Mouse (Mus musculus) bone marrow, adult 2 months (tissue): ENCODE data around the gene Ick. TPM values are rescaled to one million over a fixed set of nuclear protein-coding genes. Genes with fewer than 3 reads are reported as not detected.

Experiments used
- H3K27ac ChIP-seq: fragments of 200-500 bp; 2 replicates; pipeline ENCODE4 v1.5.1; 2012; ENCODE audit warnings: low read depth, mild to moderate bottlenecking, control low read depth, inconsistent platforms, low read length; ENCODE audit not compliant: control insufficient read depth, poor library complexity, insufficient read depth
- H3K4me1 ChIP-seq: fragments of 200-500 bp; 2 replicates; pipeline ENCODE4 v1.6.1; 2011; ENCODE audit warnings: low read length; ENCODE audit not compliant: control insufficient read depth, insufficient read depth
- H3K4me3 ChIP-seq: fragments of 200-500 bp; replicated peaks from 2 replicates; pipeline ENCODE3; 2011; ENCODE audit warnings: mild to moderate bottlenecking, low read depth, low read length, control low read depth; ENCODE audit not compliant: control insufficient read depth
- CTCF ChIP-seq: fragments of 200-500 bp; IDR thresholded peaks from 2 replicates; pipeline ENCODE4 v1.5.1; 2011; ENCODE audit warnings: low read length, control low read depth; ENCODE audit not compliant: control insufficient read depth, insufficient read depth
- POLR2A ChIP-seq: fragments of 200-500 bp; IDR thresholded peaks from 2 replicates; pipeline ENCODE4 v1.6.1; 2011; ENCODE audit warnings: low read depth, mild to moderate bottlenecking, control low read depth, low read length, borderline replicate concordance; ENCODE audit not compliant: control insufficient read depth
- WGBS: fragments of 180-500 bp; shearing (Covaris S2); methylation state at CpG from one replicate; pipeline ENCODE4 v1.1.7; 2018; 5-methylcytosine and 5-hydroxymethylcytosine counted together
- polyA plus RNA-seq: library from polyadenylated mRNA; stranded (reverse); fragments of >200 nt; gene quantifications from 2 replicates; pipeline ENCODE4 v1.2.4, GENCODE M21; 2011; ENCODE audit warnings: low replicate concordance; ENCODE audit not compliant: missing spikeins, insufficient read depth, insufficient read length

The Ick gene
- polyA plus RNA-seq, 1 experiment: 6.5 TPM

- no peak for TF ChIP-seq CTCF
- TF ChIP-seq POLR2A: no peak
- Histone ChIP-seq H3K4me3 (no peak overlapping the region), H3K27ac (no peak overlapping the region), H3K4me1 (no peaks in the 10 kb centered on the region; the same call in 1 of the 2 replicates)
- 90% methylated on average over 3 of the region's 3 CpGs for WGBS
Measured at GRCm38 (mm10) chr9:78090596-78090995, 18.4 kb upstream of the Ick start.

GRCm38 (mm10) chr9:78095686-78096085 lies 13.3 kb upstream of the Ick start:
- no peaks in the 10 kb centered on the region for H3K4me1 ChIP-seq
- no peak overlapping the region for H3K4me3 ChIP-seq
- no peak for TF ChIP-seq CTCF
- TF ChIP-seq POLR2A: no peak
- H3K27ac ChIP-seq: no peak overlapping the region
- 90% methylated on average over 12 of the region's 12 CpGs for WGBS

GRCm38 (mm10) chr9:78096376-78096775 lies 12.6 kb upstream of the Ick start:
- Histone ChIP-seq H3K27ac (no peak overlapping the region), H3K4me1 (peaks cover under 1% of the 10 kb centered on the region; the same call in 1 of the 2 replicates), H3K4me3 (no peak overlapping the region)
- WGBS: 89% methylated on average over 6 of the region's 6 CpGs
- peak; percentile 24; the same call in 1 of the 2 replicates for TF ChIP-seq CTCF
- TF ChIP-seq POLR2A: no peak

- WGBS: 5% methylated on average over 5 of the region's 5 CpGs
- peaks cover 2% of the 10 kb centered on the region; the same call in 1 of the 2 replicates for H3K4me1 ChIP-seq
- no peak overlapping the region for H3K4me3 ChIP-seq
- TF ChIP-seq CTCF: no peak
- TF ChIP-seq POLR2A: no peak
- peak overlapping the region; percentile 15; the same call in 1 of the 2 replicates for H3K27ac ChIP-seq
Measured at GRCm38 (mm10) chr9:78100956-78101355, 8.0 kb upstream of the Ick start.

GRCm38 (mm10) chr9:78101431-78101830 lies 7.6 kb upstream of the Ick start:
- no peak for TF ChIP-seq CTCF
- 11% methylated on average over 4 of the region's 4 CpGs for WGBS
- no peak overlapping the region for H3K4me3 ChIP-seq
- H3K27ac ChIP-seq: peak overlapping the region; percentile 66; the same call in 1 of the 2 replicates
- H3K4me1 ChIP-seq: peaks cover 2% of the 10 kb centered on the region; the same call in 1 of the 2 replicates

- H3K4me3 ChIP-seq: no peak overlapping the region
- H3K27ac ChIP-seq: peak overlapping the region; percentile 7; the same call in 1 of the 2 replicates
- WGBS: 81% methylated on average over 8 of the region's 8 CpGs
- TF ChIP-seq CTCF: no peak
- TF ChIP-seq POLR2A: no peak
- H3K4me1 ChIP-seq: peaks cover 2% of the 10 kb centered on the region; the same call in 1 of the 2 replicates
Measured at GRCm38 (mm10) chr9:78103965-78104560, 4.9 kb upstream of the Ick start.

DNA sequence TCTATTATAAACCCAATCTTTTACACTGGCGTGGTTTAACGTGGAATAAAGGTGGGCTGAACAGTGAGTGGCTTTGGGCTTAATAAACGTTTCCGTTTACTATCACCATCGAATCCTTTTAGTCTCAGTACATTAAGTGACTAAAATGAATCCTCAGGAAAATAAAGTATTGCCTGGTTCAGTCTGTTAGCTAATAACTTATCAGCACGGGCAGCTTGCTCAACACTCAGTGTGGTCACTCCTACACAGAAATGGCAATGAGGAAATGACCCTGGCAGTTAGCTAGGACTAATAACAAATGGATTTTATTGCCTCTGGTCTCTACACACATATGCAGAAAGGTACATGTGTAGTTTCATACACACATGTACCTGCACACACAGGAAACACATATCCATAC lies 4.0 kb upstream of the Ick start:
- peaks cover 2% of the 10 kb centered on the region; the same call in 1 of the 2 replicates for H3K4me1 ChIP-seq
- WGBS: 21% methylated on average over 6 of the region's 6 CpGs
- TF ChIP-seq CTCF: no peak
- TF ChIP-seq POLR2A: no peak
- no peak overlapping the region for H3K4me3 ChIP-seq
- no peak overlapping the region; the same call in 1 of the 2 replicates for H3K27ac ChIP-seq

DNA sequence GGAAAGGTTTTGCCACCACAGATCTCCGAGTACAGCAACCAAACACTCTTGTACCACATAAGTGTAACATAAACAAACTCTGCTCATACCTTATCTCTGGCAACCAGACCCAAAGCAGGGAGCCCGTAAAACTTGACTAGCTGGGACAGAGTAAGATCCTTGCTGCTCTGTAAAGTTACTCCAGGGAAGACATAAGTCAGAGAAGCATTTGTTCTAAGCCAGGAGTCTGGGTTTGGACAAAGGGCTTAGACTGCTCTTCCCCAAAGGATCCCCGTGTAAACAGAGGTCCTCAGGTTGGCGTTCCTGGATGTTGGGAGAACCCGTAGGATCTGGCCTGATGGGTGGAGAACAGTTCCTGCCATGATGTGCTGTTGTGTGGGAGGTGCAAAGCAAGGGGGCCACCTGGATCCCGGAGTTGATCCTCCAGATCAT lies 3.5 kb upstream of the Ick start:
- TF ChIP-seq CTCF: no peak
- TF ChIP-seq POLR2A: no peak
- Histone ChIP-seq H3K4me1 (peaks cover 2% of the 10 kb centered on the region; the same call in 1 of the 2 replicates), H3K27ac (peak overlapping the region; percentile 85), H3K4me3 (peak overlapping the region; percentile 18)
- WGBS: 46% methylated on average over 6 of the region's 6 CpGs
